Mouse (Mus musculus) midbrain, embryonic 12.5 days (tissue): ENCODE data around the gene Mapkap1. TPM values are rescaled to one million over a fixed set of nuclear protein-coding genes. Genes with fewer than 3 reads are reported as not detected.

Experiments used
- ATAC-seq: fragments of 200-750 bp; cut with Nextera tagmentation; 2 replicates; pipeline ENCODE4 v1.8.0; 2017; ENCODE audit warnings: low read depth, moderate TSS enrichment, moderate library complexity; ENCODE audit not compliant: low FRiP score
- H3K27ac ChIP-seq: fragments of 300-500 bp; sonication (generic); replicated peaks from 2 replicates; pipeline ENCODE4 v1.5.1; 2016; ENCODE audit warnings: mild to moderate bottlenecking
- H3K27me3 ChIP-seq: fragments of 300-500 bp; sonication (generic); 2 replicates; pipeline ENCODE4 v1.6.1; 2016; ENCODE audit warnings: mild to moderate bottlenecking
- H3K36me3 ChIP-seq: fragments of 300-500 bp; sonication (generic); 2 replicates; pipeline ENCODE4 v1.6.1; 2016
- H3K4me1 ChIP-seq: fragments of 300-500 bp; sonication (generic); 2 replicates; pipeline ENCODE4 v1.6.1; 2016
- H3K4me2 ChIP-seq: fragments of 300-500 bp; sonication (generic); replicated peaks from 2 replicates; pipeline ENCODE4 v1.6.1; 2016; ENCODE audit warnings: mild to moderate bottlenecking, moderate library complexity
- H3K4me3 ChIP-seq: fragments of 300-500 bp; sonication (generic); 2 replicates; pipeline ENCODE4 v1.5.1; 2016; ENCODE audit warnings: mild to moderate bottlenecking
- H3K9ac ChIP-seq: fragments of 300-500 bp; sonication (generic); replicated peaks from 2 replicates; pipeline ENCODE4 v1.6.1; 2016; ENCODE audit warnings: mild to moderate bottlenecking, moderate library complexity
- H3K9me3 ChIP-seq: fragments of 300-500 bp; sonication (generic); 2 replicates; pipeline ENCODE4 v1.6.1; 2016; ENCODE audit warnings: mild to moderate bottlenecking
- WGBS: fragments of 180-500 bp; shearing (Covaris S2); methylation state at CpG from one replicate; pipeline ENCODE4 v1.1.7; 2016; 5-methylcytosine and 5-hydroxymethylcytosine counted together
- polyA plus RNA-seq: library from polyadenylated mRNA; unstranded; fragments of >200 nt; fragmentation: Nextera tagmentation; extraction: Ambion mirVana; gene quantifications from 2 replicates; pipeline ENCODE4 v1.2.1, GENCODE M21; 2016

The Mapkap1 gene
- polyA plus RNA-seq, 1 experiment from 2014 or later: 112 TPM

DNA sequence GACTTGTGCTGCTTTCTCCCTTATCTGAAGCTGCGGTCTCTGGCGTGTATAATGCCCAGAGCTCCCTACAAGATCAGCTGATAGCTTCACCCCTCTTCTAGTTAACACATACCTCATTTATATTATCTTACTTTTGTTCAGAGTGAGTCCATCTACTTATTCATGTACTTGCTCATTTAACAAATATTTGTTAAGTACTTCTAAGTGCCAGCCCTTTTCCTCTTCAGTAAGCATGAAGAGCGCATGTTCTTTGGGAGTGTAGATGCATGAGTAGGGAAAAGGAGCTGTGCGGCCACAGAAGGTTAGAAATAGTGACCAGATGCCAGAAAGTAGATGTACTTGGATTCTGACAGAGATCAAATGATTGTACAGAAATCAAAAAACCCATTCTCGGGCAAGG is 108.7 kb downstream of the Mapkap1 start:
- H3K27ac ChIP-seq: no peak overlapping the region
- no peak overlapping the region for H3K4me2 ChIP-seq
- H3K36me3 ChIP-seq: no peaks in the 10 kb centered on the region
- H3K9ac ChIP-seq: no peak overlapping the region
- H3K9me3 ChIP-seq: no peaks in the 10 kb centered on the region
- no peaks in the 10 kb centered on the region for H3K27me3 ChIP-seq
- H3K4me1 ChIP-seq: no peaks in the 10 kb centered on the region
- 97% methylated on average over 5 of the region's 5 CpGs for WGBS
- ATAC-seq: no peak
- no peak overlapping the region for H3K4me3 ChIP-seq

DNA sequence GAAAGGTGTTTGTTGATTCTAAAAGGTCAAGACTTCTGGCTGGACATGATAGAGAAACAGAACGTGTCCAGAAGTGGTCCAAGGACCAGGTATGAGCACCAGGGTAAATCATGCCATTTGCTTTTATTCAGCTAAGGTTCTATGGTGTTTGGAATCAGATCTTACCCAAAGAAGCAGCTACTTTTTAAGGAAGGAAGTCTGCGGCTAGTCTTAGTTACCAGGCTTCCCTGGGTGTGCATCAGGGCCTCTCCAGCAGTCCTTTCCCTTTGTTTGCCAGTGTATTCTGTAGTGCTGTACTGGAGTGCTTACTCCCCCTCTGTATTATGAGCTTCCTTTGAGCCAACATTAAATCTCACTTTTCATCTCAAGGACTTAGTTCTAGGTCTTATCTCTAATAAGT is 111.5 kb downstream of the Mapkap1 start:
- H3K27ac ChIP-seq: no peak overlapping the region
- no peaks in the 10 kb centered on the region for H3K4me1 ChIP-seq
- no peak for ATAC-seq
- 87% methylated on average over 2 of the region's 2 CpGs for WGBS
- no peaks in the 10 kb centered on the region for H3K27me3 ChIP-seq
- no peaks in the 10 kb centered on the region for H3K36me3 ChIP-seq
- H3K9me3 ChIP-seq: no peaks in the 10 kb centered on the region
- H3K9ac ChIP-seq: no peak overlapping the region
- H3K4me2 ChIP-seq: no peak overlapping the region
- H3K4me3 ChIP-seq: no peak overlapping the region

DNA sequence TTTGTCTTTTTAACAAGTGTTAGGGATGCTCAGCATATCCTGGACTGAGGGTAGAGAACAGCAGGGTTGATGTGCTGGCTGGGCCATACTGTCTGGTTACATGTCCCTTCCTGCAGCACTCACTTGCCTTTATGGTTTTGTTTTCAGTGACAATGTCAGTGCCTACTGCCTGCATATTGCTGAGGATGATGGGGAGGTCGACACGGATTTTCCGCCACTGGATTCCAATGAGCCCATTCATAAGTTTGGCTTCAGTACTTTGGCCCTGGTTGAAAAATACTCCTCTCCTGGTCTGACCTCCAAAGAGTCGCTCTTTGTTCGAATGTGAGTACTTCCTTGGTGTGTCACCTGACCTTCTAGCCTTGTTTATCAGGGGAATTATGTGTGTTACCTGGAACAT is 112.0 kb downstream of the Mapkap1 start:
- H3K9me3 ChIP-seq: no peaks in the 10 kb centered on the region
- WGBS: 89% methylated on average over 5 of the region's 5 CpGs
- no peaks in the 10 kb centered on the region for H3K27me3 ChIP-seq
- no peaks in the 10 kb centered on the region for H3K36me3 ChIP-seq
- no peak overlapping the region for H3K4me3 ChIP-seq
- ATAC-seq: no peak
- H3K9ac ChIP-seq: no peak overlapping the region
- no peak overlapping the region for H3K4me2 ChIP-seq
- no peaks in the 10 kb centered on the region for H3K4me1 ChIP-seq
- no peak overlapping the region for H3K27ac ChIP-seq

DNA sequence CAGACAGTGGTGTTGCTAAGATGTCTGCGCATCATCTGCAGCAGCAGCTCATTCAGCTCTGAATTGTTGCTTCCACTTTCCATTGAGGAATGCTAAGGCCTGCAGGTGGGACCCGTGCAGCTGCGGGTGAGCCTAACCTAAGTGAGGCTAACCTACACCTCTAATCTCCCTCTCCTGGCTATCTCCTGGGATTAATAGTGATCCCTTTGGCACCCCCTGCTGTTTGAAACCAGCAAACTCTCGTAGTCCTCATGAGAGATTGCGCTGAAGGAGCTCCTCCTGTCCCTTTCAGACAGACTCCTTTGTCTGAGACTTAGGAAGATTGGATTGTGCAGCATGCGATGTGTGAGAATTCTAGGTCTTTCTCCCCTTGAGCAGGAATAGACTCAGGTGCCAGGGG is 113.0 kb downstream of the Mapkap1 start:
- Histone ChIP-seq H3K9ac (no peak overlapping the region), H3K36me3 (no peaks in the 10 kb centered on the region), H3K27me3 (no peaks in the 10 kb centered on the region), H3K4me3 (no peak overlapping the region), H3K4me1 (no peaks in the 10 kb centered on the region), H3K4me2 (no peak overlapping the region), H3K9me3 (no peaks in the 10 kb centered on the region), H3K27ac (no peak overlapping the region)
- no peak for ATAC-seq
- 26% methylated on average over 6 of the region's 6 CpGs for WGBS

DNA sequence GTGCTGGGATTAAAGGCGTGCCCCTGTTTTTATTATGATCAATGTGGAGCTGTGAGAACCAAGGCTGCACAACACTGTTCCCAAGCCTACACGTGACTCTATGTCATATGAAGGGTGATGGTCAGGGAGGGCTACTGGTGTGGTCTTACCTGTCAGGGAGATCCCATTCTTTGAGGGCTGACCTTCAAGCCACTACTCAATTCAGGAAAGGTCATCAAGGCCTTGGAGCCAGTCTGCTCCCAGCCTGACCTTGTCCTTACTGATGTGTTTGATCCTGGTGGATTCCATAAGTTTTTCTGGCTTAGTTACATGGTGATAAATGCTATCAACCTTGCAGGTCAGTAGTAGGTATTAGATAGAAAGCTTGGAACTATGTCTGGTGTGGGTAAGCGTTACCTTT is 114.8 kb downstream of the Mapkap1 start:
- Histone ChIP-seq H3K4me2 (no peak overlapping the region), H3K4me3 (no peak overlapping the region), H3K9ac (no peak overlapping the region), H3K36me3 (no peaks in the 10 kb centered on the region), H3K4me1 (peaks cover under 1% of the 10 kb centered on the region; the same call in 1 of the 2 replicates), H3K27me3 (no peaks in the 10 kb centered on the region), H3K27ac (no peak overlapping the region), H3K9me3 (no peaks in the 10 kb centered on the region)
- WGBS: 96% methylated on average over 3 of the region's 3 CpGs
- ATAC-seq: no peak

DNA sequence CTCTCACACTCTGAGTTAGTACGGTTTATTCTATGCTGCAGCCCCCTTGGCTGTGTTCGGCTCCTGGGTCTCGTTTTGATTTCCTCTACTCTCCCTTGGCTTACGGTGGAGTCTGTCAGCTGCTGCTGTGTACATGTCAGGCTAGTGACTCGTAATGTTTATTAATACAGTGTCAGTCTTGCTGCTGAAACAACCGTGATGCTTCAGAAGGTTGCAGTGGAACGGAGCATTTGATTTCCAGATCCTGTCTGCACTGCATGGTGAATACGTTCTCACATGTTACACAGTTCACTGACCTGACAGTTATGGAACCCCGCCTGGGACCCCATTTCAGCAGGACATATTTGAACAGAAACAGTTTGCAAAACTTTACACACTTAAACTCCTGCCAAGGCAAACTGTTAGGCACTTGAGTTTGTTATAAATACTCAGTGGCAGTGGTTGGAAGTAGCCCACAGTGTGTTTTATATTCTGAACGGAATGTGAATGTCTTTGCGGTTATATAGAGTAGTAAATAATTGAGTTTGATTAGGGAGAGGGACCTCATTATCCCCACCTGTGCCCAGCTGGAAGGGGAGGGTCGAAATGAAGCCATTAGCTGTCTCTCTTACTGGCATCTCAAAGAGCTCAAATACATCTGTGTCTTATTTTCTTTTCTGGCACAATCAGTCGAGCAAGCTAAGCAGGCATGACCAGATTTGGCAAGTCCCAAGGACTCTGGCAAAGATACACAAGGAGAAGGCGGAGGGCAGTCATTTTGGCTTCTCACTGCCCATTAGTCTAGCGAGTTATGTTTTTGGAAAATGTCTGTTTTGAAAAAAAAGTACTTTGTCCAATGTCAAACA is 120.2 kb downstream of the Mapkap1 start:
- Histone ChIP-seq H3K4me2 (no peak overlapping the region), H3K27me3 (no peaks in the 10 kb centered on the region), H3K4me1 (peaks cover 8% of the 10 kb centered on the region), H3K9me3 (no peaks in the 10 kb centered on the region), H3K4me3 (no peak overlapping the region), H3K36me3 (peaks cover 3% of the 10 kb centered on the region; the same call in 1 of the 2 replicates), H3K9ac (no peak overlapping the region), H3K27ac (no peak overlapping the region; the same call in 1 of the 2 replicates)
- ATAC-seq: no peak
- 63% methylated on average over 15 of the region's 15 CpGs for WGBS

DNA sequence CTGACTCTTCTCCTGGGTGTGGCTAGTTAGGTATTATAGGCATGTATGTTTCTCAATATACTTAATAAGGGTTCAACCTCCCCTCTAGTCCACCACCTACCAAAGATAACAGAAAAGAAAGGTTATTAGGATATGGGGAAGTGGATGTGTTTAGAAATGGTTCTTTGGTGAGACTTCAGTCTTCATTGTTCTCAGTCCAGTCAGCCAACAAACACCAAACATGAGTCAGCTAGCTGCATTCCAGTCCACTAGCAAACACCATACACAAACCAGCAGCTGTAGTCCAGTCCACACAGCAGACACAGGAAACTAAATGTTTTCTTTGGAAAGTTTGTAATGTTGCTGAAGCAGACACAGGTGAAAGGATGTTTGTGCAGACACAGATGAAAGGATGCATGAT is 121.9 kb downstream of the Mapkap1 start:
- peaks cover 8% of the 10 kb centered on the region for H3K4me1 ChIP-seq
- H3K27me3 ChIP-seq: no peaks in the 10 kb centered on the region
- no peak overlapping the region for H3K9ac ChIP-seq
- H3K4me2 ChIP-seq: no peak overlapping the region
- no peaks in the 10 kb centered on the region for H3K9me3 ChIP-seq
- H3K27ac ChIP-seq: no peak overlapping the region
- H3K36me3 ChIP-seq: peaks cover 3% of the 10 kb centered on the region; the same call in 1 of the 2 replicates
- H3K4me3 ChIP-seq: no peak overlapping the region
- no peak for ATAC-seq

DNA sequence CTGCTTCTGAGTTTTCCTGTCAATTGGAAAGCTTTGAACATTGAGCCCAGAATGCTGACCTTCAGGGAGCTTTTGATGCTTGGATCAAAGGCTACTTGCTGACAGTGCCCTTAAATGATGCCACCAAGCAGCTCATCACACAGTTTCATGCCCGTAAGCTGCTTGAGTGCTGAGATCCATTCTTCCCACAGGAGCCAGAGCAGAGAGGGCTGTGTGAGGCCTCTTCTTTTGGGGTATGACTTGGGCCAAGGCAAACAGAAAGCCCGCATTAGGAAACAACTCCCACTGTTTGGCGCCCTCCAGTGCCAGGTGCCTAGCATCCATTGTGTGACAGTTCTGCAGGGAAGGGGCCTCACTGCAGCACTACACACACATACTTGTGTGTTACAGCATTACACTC is 123.5 kb downstream of the Mapkap1 start:
- H3K4me1 ChIP-seq: peaks cover 12% of the 10 kb centered on the region
- peaks cover 3% of the 10 kb centered on the region; the same call in 1 of the 2 replicates for H3K36me3 ChIP-seq
- WGBS: 31% methylated on average over 3 of the region's 3 CpGs
- H3K9ac ChIP-seq: no peak overlapping the region
- no peak overlapping the region for H3K4me2 ChIP-seq
- H3K9me3 ChIP-seq: no peaks in the 10 kb centered on the region
- H3K27me3 ChIP-seq: no peaks in the 10 kb centered on the region
- no peak for ATAC-seq
- H3K27ac ChIP-seq: no peak overlapping the region
- no peak overlapping the region for H3K4me3 ChIP-seq

DNA sequence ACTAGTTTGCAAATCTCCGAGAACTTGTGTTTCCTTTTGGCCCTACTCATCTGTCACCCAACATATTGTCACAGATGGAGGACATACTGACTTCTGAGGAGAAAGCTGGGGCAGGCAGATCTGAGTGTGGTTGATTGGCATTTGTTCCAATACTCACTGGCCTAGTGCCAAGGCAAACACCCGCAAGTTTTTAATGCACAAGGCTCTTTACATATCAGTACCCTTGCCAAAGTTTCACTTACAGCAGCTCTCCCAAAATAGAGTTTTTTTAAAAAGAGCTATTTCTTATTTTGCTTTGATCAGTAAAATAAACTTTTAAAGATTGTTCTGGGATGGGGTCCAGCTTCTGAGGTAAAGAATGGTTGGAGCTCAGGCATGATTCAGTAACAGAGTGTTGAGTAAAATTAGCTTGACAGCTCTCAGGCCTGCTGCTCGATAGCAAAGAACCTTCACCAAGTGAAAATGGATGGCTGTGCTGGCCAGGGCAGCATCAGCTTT is 125.3 kb downstream of the Mapkap1 start:
- Histone ChIP-seq H3K4me2 (no peak overlapping the region), H3K27ac (no peak overlapping the region), H3K9ac (no peak overlapping the region), H3K27me3 (no peaks in the 10 kb centered on the region), H3K4me3 (no peak overlapping the region), H3K4me1 (peaks cover 11% of the 10 kb centered on the region; the same call in 1 of the 2 replicates), H3K36me3 (peaks cover 6% of the 10 kb centered on the region; the same call in 1 of the 2 replicates), H3K9me3 (no peaks in the 10 kb centered on the region)
- WGBS: 77% methylated on average over 3 of the region's 3 CpGs
- ATAC-seq: no peak

DNA sequence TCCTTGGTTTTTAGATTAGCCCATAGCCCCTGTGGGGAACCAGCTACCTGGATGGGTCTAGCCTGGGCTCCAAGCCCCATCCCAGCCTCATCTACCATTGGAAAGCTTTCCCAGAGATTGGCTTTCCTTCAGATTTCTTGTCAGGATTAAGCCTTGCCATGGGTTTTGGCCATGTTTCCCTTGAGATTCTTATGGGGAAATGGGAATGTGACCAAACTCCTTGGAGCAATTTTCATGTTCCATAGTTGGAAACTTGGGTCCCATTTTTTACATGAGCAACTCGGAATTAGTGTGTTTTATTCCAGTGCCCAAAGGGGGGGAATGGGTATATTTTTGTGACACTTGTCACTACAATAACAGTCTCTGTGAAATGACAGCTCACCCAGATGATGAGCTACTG is 125.8 kb downstream of the Mapkap1 start:
- Histone ChIP-seq H3K4me3 (no peak overlapping the region), H3K9me3 (no peaks in the 10 kb centered on the region), H3K27me3 (no peaks in the 10 kb centered on the region), H3K9ac (no peak overlapping the region), H3K4me2 (no peak overlapping the region), H3K36me3 (peaks cover 6% of the 10 kb centered on the region; the same call in 1 of the 2 replicates), H3K4me1 (peaks cover 9% of the 10 kb centered on the region; the same call in 1 of the 2 replicates), H3K27ac (no peak overlapping the region)
- 82% methylated on average over 1 of the region's 1 CpGs for WGBS
- no peak for ATAC-seq

DNA sequence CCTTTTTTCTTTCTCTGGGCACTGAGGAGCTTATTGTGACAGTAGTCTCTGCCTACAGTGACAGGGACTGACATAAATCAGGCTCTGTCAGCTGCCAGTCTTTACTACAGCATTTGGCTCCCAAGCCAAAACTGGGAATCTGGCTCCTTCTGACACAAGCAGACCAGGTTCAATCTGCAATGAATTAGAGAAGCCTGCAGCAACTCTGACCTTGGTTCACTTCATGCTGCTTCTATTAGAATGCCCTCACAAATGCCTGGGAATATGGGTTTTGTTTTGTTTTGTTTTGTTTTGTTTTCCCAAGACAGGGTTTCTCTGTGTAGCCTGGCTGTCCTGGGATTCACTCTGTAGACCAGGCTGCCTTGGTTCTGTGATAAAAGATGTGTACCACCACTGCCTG is 126.7 kb downstream of the Mapkap1 start:
- no peaks in the 10 kb centered on the region for H3K27me3 ChIP-seq
- no peaks in the 10 kb centered on the region for H3K9me3 ChIP-seq
- H3K27ac ChIP-seq: no peak overlapping the region
- H3K4me2 ChIP-seq: no peak overlapping the region
- no peak overlapping the region for H3K4me3 ChIP-seq
- no peak overlapping the region for H3K9ac ChIP-seq
- peaks cover 9% of the 10 kb centered on the region; the same call in 1 of the 2 replicates for H3K4me1 ChIP-seq
- no peak for ATAC-seq
- H3K36me3 ChIP-seq: peaks cover 6% of the 10 kb centered on the region; the same call in 1 of the 2 replicates

DNA sequence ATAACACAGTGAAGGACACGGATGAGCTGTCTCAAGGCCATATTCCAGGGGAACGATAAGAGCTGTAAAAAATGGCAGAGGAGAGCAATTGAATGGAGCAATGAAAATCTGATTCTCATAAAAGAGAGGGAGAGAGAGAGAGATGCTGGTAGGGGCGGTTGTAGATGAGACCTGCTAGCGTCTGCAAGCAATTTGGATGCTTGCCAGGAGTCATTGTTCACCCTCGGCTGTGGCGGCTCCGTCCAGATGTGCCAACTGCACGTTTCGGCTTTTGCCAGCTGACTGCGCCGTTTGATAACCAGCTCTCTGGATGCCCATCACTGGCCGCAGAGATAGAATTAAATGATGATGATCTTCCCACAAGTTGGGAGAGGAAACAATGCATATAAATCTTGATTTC is 128.4 kb downstream of the Mapkap1 start:
- 66% methylated on average over 12 of the region's 12 CpGs for WGBS
- no peaks in the 10 kb centered on the region for H3K27me3 ChIP-seq
- 0 out of 2 replicates have a peak, but pooled peaks cover 3% of the 10 kb centered on the region for H3K36me3 ChIP-seq
- no peak overlapping the region for H3K27ac ChIP-seq
- H3K9me3 ChIP-seq: no peaks in the 10 kb centered on the region
- ATAC-seq: no peak
- H3K4me2 ChIP-seq: no peak overlapping the region
- no peak overlapping the region for H3K9ac ChIP-seq
- no peak overlapping the region for H3K4me3 ChIP-seq
- peaks cover 9% of the 10 kb centered on the region; the same call in 1 of the 2 replicates for H3K4me1 ChIP-seq
